In genomic region chr14:76579660-76580061, GRCm38 (mm10) we compare ENCODE assay signal across 14 mouse cellular contexts. TPM values are rescaled to one million over a fixed set of nuclear protein-coding genes. Genes with fewer than 3 reads are reported as not detected.
DNase-seq lines count a peak whose midpoint lies in the region; ATAC-seq and TF ChIP-seq lines count a peak whose summit lies in the region.
"Had no signal": no experiment of that assay in that cellular context is flagged by ENCODE, and none has a peak within 500 bp of the region (broad histone marks: within the 10 kb centered on the region; RNA-seq: fewer than 3 reads in every experiment).

No protein-coding gene starts in this region.

- 43% methylated on average over 2 of the region's 2 CpGs for WGBS in lung, embryonic 15.5 days
- WGBS in lung, adult 2 months = 43% methylated on average over 2 of the region's 2 CpGs
- 64% methylated on average over 2 of the region's 2 CpGs for WGBS in intestine, embryonic 16.5 days

- DNase-seq in lung, adult 2 months = no peak
- DNase-seq in CD4-positive, CD25-positive, alpha-beta regulatory T cell, adult 2 months (ENCODE audit: low read depth, low spot score) = peak; percentile 45
- DNase-seq in naive thymus-derived CD4-positive, alpha-beta T cell, adult 2 months (ENCODE audit: low read depth) = peak; percentile 39
- no peak for DNase-seq in right cerebral cortex, postnatal 25 days
- DNase-seq in gastrocnemius, adult 8-10 months (ENCODE audit: low spot score in 2 of 2) = no peak
- no peak for DNase-seq in cerebellum, adult 18-20 months
- DNase-seq: adrenal gland, postnatal 14 days; embryo, embryonic 11 days; kidney, postnatal 4 days; layer of hippocampus, postnatal 36 days; right cerebral cortex, postnatal 4 days had no signal

- ATAC-seq in lung, embryonic 15.5 days (ENCODE audit: borderline replicate concordance, extremely low read depth, low FRiP score, low TSS enrichment) = peak; percentile 84
- ATAC-seq in intestine, embryonic 16.5 days = 0 out of 2 replicates have a peak, but pooled peaks have one; percentile 42

- no peak overlapping the region for H3K4me2 ChIP-seq in lung, embryonic 15.5 days
- no peak overlapping the region for H3K4me2 ChIP-seq in intestine, embryonic 16.5 days (ENCODE audit: low read depth, low read length)

- no peak overlapping the region for H3K9ac ChIP-seq in lung, embryonic 15.5 days
- no peak overlapping the region for H3K9ac ChIP-seq in intestine, embryonic 16.5 days (ENCODE audit: low read depth, low read length)

- H3K4me3 ChIP-seq in lung, embryonic 15.5 days = no peak overlapping the region
- no peak overlapping the region for H3K4me3 ChIP-seq in lung, adult 2 months (replicated peaks; ENCODE audit: extremely low read depth, low read depth, low read length)
- no peak overlapping the region for H3K4me3 ChIP-seq in intestine, embryonic 16.5 days (ENCODE audit: low read length)

- TF ChIP-seq POLR2A in lung, adult 2 months (IDR thresholded peaks at IDR 0.05; ENCODE audit: borderline replicate concordance, extremely low read depth, low read depth, low read length) = no peak

- peaks cover 16% of the 10 kb centered on the region for H3K4me1 ChIP-seq in lung, embryonic 15.5 days
- peaks cover 8% of the 10 kb centered on the region for H3K4me1 ChIP-seq in lung, adult 2 months (ENCODE audit: control insufficient read depth, insufficient read depth, low read length)
- H3K4me1 ChIP-seq in intestine, embryonic 16.5 days (ENCODE audit: control insufficient read depth, insufficient read depth, low read length) = no peaks in the 10 kb centered on the region

- no peaks in the 10 kb centered on the region for H3K9me3 ChIP-seq in lung, embryonic 15.5 days
- no peaks in the 10 kb centered on the region for H3K9me3 ChIP-seq in intestine, embryonic 16.5 days (ENCODE audit: control insufficient read depth, low read length)

- H3K27me3 ChIP-seq in lung, embryonic 15.5 days = no peaks in the 10 kb centered on the region
- H3K27me3 ChIP-seq in intestine, embryonic 16.5 days (replicated peaks; ENCODE audit: control insufficient read depth, insufficient read depth, low read length) = no peaks in the 10 kb centered on the region

- H3K27ac ChIP-seq in lung, embryonic 15.5 days = peak overlapping the region; percentile 27; the same call in 1 of the 2 replicates
- H3K27ac ChIP-seq in intestine, embryonic 16.5 days (ENCODE audit: low read length) = no peak overlapping the region

- no peak for TF ChIP-seq CTCF in lung, adult 2 months (IDR thresholded peaks at IDR 0.05; ENCODE audit: insufficient read depth, low read length)

- H3K36me3 ChIP-seq in lung, embryonic 15.5 days = no peaks in the 10 kb centered on the region
- H3K36me3 ChIP-seq in intestine, embryonic 16.5 days (ENCODE audit: control insufficient read depth, insufficient read depth, low read length) = no peaks in the 10 kb centered on the region

RNA-seq across cellular contexts. Expression of gene Serp2, which starts 23.0 kb away (rescaled TPM):
- polyA plus RNA-seq in lung, embryonic 15.5 days (2015; fragmentation: Nextera tagmentation; extraction: Ambion mirVana) = 5.3 TPM in 2 replicates
- polyA plus RNA-seq in lung, adult 2 months (2012; rRNA removed) = 2.9 and 3.1 TPM in 2 replicates
- polyA plus RNA-seq in intestine, embryonic 16.5 days (2015; fragmentation: Nextera tagmentation; extraction: Ambion mirVana) = 5.7 and 8.2 TPM in 2 replicates
- under 1 TPM in 2 of 4 experiments, not detected in 2; 0.34 to 0.39 TPM for total RNA-seq in gastrocnemius, adult 8-10 months (2022)
- total RNA-seq: granulocyte monocyte progenitor cell, adult 5-6 weeks had no signal

Comparison
In these comparisons a context has a peak if more than half of its experiments do, and no peak if none do; other contexts are left out.
1. DNase-seq: peak in CD4-positive, CD25-positive, alpha-beta regulatory T cell, adult 2 months (single experiment) and naive thymus-derived CD4-positive, alpha-beta T cell, adult 2 months (single experiment); none in lung, adult 2 months (single experiment), right cerebral cortex, postnatal 25 days (single experiment), gastrocnemius, adult 8-10 months (0 of 2) and cerebellum, adult 18-20 months (0 of 2).